Mouse (Mus musculus) MEL (cell line): ENCODE data around the gene Hist1h3e.
"Not testable (repeated sequence)": the region's sequence is repeated elsewhere in the genome, so short reads cannot be mapped to it uniquely, and the experiment has no call there.

Experiments
- CTCF ChIP-seq, 3 experiments: IDR thresholded peaks in 2 of 3; conservative IDR thresholded peaks in 1 of 3; 2 replicates each; pipeline ENCODE4 v1.5.1; 2011 to 2012; ENCODE audit warnings: low read length in 3 of 3, low read depth in 2 of 3, mild to moderate bottlenecking in 2 of 3, improper control_type of control experiment in 1 of 3, inconsistent platforms in 1 of 3, mixed read lengths in 1 of 3, moderate library complexity in 1 of 3; ENCODE audit not compliant: control insufficient read depth in 1 of 3, insufficient read depth in 1 of 3, poor library complexity in 1 of 3, severe bottlenecking in 1 of 3
- E2F4 ChIP-seq: IDR thresholded peaks from 2 replicates; pipeline ENCODE4 v1.6.1; 2011; ENCODE audit warnings: low read depth, low read length, improper control_type of control experiment, borderline replicate concordance
- HCFC1 ChIP-seq: IDR thresholded peaks from 2 replicates; pipeline ENCODE4 v1.6.1; 2012; ENCODE audit warnings: low read depth, mild to moderate bottlenecking, inconsistent platforms, low read length, improper control_type of control experiment, moderate library complexity
- KAT2A ChIP-seq: conservative IDR thresholded peaks from 2 replicates; pipeline ENCODE4 v1.6.1; 2012; ENCODE audit warnings: low read depth, low read length, improper control_type of control experiment, inconsistent platforms
- POLR2A ChIP-seq, 2 experiments: IDR thresholded peaks; 2 replicates each; pipeline ENCODE4 v1.6.1; 2011 to 2012; ENCODE audit warnings: low read length in 2 of 2, mild to moderate bottlenecking in 2 of 2, control low read depth in 1 of 2, improper control_type of control experiment in 1 of 2, low read depth in 1 of 2, moderate library complexity in 1 of 2; ENCODE audit not compliant: control insufficient read depth in 1 of 2, insufficient read depth in 1 of 2, poor library complexity in 1 of 2
- POLR2AphosphoS2 ChIP-seq: IDR thresholded peaks from 2 replicates; pipeline ENCODE4 v1.6.1; 2011; ENCODE audit warnings: low read length, improper control_type of control experiment
- TCF12 ChIP-seq: IDR thresholded peaks from 2 replicates; pipeline ENCODE4 v1.6.1; 2014; ENCODE audit warnings: low read depth, mild to moderate bottlenecking, inconsistent platforms, low read length, improper control_type of control experiment, moderate library complexity
- UBTF ChIP-seq: IDR thresholded peaks from 2 replicates; pipeline ENCODE4 v1.6.1; 2012; ENCODE audit warnings: low read depth, mild to moderate bottlenecking, inconsistent platforms, low read length, improper control_type of control experiment, moderate library complexity, borderline replicate concordance; ENCODE audit not compliant: insufficient read depth
- ZC3H11A ChIP-seq: IDR thresholded peaks from 2 replicates; pipeline ENCODE4 v1.6.1; 2012; ENCODE audit warnings: low read depth, mild to moderate bottlenecking, inconsistent platforms, low read length, improper control_type of control experiment

- not testable (repeated sequence) for TF ChIP-seq CTCF (IDR thresholded peaks at IDR 0.05 in 2 of 3, conservative IDR thresholded peaks at IDR 0.05 in 1 of 3; ENCODE audit: control insufficient read depth in 1 of 3, insufficient read depth in 1 of 3, low read depth in 2 of 3, low read length in 3 of 3, poor library complexity in 1 of 3, severe bottlenecking in 1 of 3); POLR2AphosphoS2; KAT2A; HCFC1; TCF12; E2F4; ZC3H11A
- TF ChIP-seq UBTF (peak; percentile 90; the same call in 1 of the 2 replicates), POLR2A (IDR thresholded peaks at IDR 0.05; ENCODE audit: control insufficient read depth in 1 of 2, insufficient read depth in 1 of 2, low read depth in 1 of 2, low read length in 2 of 2, poor library complexity in 1 of 2) (peak; percentile 91 to 98)
Observed at GRCm38 (mm10) chr13:23585442-23586098, 23.4 kb upstream of the Hist1h3e start.
